Mouse (Mus musculus): ENCODE data around the gene Ap4m1.
A peak's percentile ranks its signal among the peaks of the same experiment; 100 is the strongest.

- 0 out of 2 replicates have a peak, but pooled peaks have one; percentile 28 for TF ChIP-seq POLR2A (IDR thresholded peaks at IDR 0.05; ENCODE audit: low read depth, low read length)
- TF ChIP-seq CTCF (IDR thresholded peaks at IDR 0.05; ENCODE audit: extremely low read depth, insufficient read length, insufficient replicate concordance, low read depth, low read length), result no peak
Measured at GRCm38 (mm10) chr5:138170936-138171561, 753 bp upstream of the Ap4m1 start.
